Mouse (Mus musculus): Measurements from ENCODE around the gene Rapgef3.

GRCm38 (mm10) chr15:97813452-97814204 lies 45.9 kb upstream of the Rapgef3 start:
- no peak for TF ChIP-seq CTCF (IDR thresholded peaks at IDR 0.05; ENCODE audit: insufficient read depth, low read depth, low read length)
- TF ChIP-seq POLR2A (IDR thresholded peaks at IDR 0.05; ENCODE audit: insufficient read depth, low read depth, low read length) = no peak
